Mouse (Mus musculus): Measurements from ENCODE around the gene Mob3c.

Mob3c gene

DNA sequence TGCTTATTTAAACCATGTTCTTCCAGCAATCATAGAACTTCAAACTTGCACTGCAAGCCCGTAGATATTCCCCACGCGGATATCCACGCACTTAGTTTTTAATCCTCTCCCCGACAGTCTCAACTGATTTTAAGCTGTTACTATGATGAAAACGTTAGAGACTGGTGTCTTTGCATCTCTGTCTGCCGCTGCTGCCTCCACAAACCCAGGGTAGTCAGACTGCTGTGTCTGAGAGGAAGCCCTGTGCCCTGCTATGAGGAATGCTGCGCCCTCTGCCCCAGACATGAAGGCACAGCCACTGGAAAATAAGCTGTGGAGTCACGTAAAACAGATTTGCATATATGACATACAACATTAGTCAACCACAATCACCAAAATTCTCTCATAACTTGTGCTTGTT lies 50.9 kb downstream of the Mob3c start:
- DNase-seq (ENCODE audit: low read depth, low spot score): no peak
- H3K36me3 ChIP-seq (ENCODE audit: control insufficient read depth, insufficient read depth, low read length, poor library complexity, severe bottlenecking): peaks cover 7% of the 10 kb centered on the region; the same call in 1 of the 2 replicates
- H3K27me3 ChIP-seq (ENCODE audit: control insufficient read depth, insufficient read depth, low read length, poor library complexity, severe bottlenecking): no peaks in the 10 kb centered on the region

DNA sequence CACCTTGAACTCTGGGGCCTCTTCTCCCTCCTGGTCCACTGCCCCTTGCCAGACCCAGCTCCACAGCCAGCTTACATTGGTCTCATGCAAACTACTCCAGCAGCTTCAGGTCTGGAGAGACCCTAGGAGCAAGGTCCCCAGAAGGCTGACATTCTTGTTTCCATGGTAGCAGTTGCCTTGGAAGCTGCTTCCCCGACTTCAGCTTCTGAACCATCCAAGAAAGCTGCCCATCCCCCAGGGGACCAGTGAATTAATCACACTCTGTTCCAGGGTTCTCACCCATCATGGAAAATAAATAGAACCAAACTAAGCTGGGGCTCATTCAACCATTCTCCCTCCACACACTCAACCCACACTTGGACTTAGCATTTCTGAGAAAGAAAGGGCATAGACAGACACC lies 53.3 kb downstream of the Mob3c start:
- DNase-seq (ENCODE audit: low read depth, low spot score): no peak
- no peaks in the 10 kb centered on the region for H3K27me3 ChIP-seq (ENCODE audit: control insufficient read depth, insufficient read depth, low read length, poor library complexity, severe bottlenecking)
- no peaks in the 10 kb centered on the region; the same call in 1 of the 2 replicates for H3K36me3 ChIP-seq (ENCODE audit: control insufficient read depth, insufficient read depth, low read length, poor library complexity, severe bottlenecking)

- H3K36me3 ChIP-seq (ENCODE audit: control insufficient read depth, insufficient read depth, low read length, poor library complexity, severe bottlenecking): no peaks in the 10 kb centered on the region; the same call in 1 of the 2 replicates
- DNase-seq (ENCODE audit: low read depth, low spot score): no peak
- H3K27me3 ChIP-seq (ENCODE audit: control insufficient read depth, insufficient read depth, low read length, poor library complexity, severe bottlenecking): no peaks in the 10 kb centered on the region
Observed at GRCm38 (mm10) chr4:115882195-115882594, 54.3 kb downstream of the Mob3c start.

DNA sequence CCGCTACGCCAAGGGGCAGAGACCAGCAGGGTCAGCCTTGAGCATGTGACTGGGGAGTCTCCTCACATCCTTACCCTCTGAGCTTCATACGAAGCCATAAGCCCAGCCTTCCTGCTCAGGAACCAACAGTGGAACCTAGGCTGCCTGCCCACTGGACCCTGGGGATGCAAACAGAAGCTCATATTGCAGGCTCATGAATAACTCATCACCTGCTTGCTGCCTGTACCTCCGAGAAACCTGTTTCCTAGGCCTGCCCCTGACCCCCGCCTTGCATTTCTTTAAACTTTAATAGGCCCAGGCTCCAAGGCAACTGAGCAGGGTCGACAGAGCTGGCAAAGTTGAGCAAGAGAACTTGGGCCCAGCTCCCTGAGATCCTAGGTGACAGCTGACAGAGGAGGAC lies 56.1 kb downstream of the Mob3c start, which contains the start of gene Kncn:
Kncn (plus strand) TSS at position 379 of the 400 bp plus-strand sequence.
- Histone ChIP-seq H3K36me3 (ENCODE audit: control insufficient read depth, insufficient read depth, low read length, poor library complexity, severe bottlenecking) (no peaks in the 10 kb centered on the region), H3K27me3 (ENCODE audit: control insufficient read depth, insufficient read depth, low read length, poor library complexity, severe bottlenecking) (no peaks in the 10 kb centered on the region)
- no peak for DNase-seq (ENCODE audit: low read depth, low spot score)

All from splenic B cell, adult 2 months (primary cell).